Mouse (Mus musculus): ENCODE measurements around the gene Vsig1. TPM values are rescaled to one million over a fixed set of nuclear protein-coding genes. Genes with fewer than 3 reads are reported as not detected.

Gene Vsig1
- polyA plus RNA-seq, 1 experiment from 2014 or later, result not detected

GRCm38 (mm10) chrX:140984795-140985194 lies 77.4 kb downstream of the Vsig1 start:
- Histone ChIP-seq H3K4me3 (ENCODE audit: low read depth, low read length) (no peak overlapping the region), H3K9ac (ENCODE audit: low read length) (no peak overlapping the region), H3K36me3 (ENCODE audit: control insufficient read depth, insufficient read depth, low read length) (no peaks in the 10 kb centered on the region), H3K4me2 (ENCODE audit: low read depth) (no peak overlapping the region), H3K9me3 (ENCODE audit: control insufficient read depth, low read length) (no peaks in the 10 kb centered on the region), H3K27me3 (ENCODE audit: control insufficient read depth, insufficient read depth, low read length) (peaks cover 14% of the 10 kb centered on the region), H3K4me1 (ENCODE audit: control insufficient read depth, insufficient read depth, low read length) (no peaks in the 10 kb centered on the region), H3K27ac (ENCODE audit: low read depth, low read length) (no peak overlapping the region)
- ATAC-seq (ENCODE audit: insufficient read depth, low FRiP score, low TSS enrichment) (no peak), DNase-seq (ENCODE audit: low spot score) (no peak)
- 75% methylated on average over 6 of the region's 6 CpGs for WGBS

- 83% methylated on average over 2 of the region's 2 CpGs for WGBS
- ATAC-seq (ENCODE audit: insufficient read depth, low FRiP score, low TSS enrichment) (no peak), DNase-seq (ENCODE audit: low spot score) (no peak)
- H3K36me3 ChIP-seq (ENCODE audit: control insufficient read depth, insufficient read depth, low read length), result no peaks in the 10 kb centered on the region
- H3K4me3 ChIP-seq (ENCODE audit: low read depth, low read length), result no peak overlapping the region
- H3K27me3 ChIP-seq (ENCODE audit: control insufficient read depth, insufficient read depth, low read length), result peaks cover 12% of the 10 kb centered on the region
- H3K4me1 ChIP-seq (ENCODE audit: control insufficient read depth, insufficient read depth, low read length), result no peaks in the 10 kb centered on the region
- H3K9ac ChIP-seq (ENCODE audit: low read length), result no peak overlapping the region
- H3K9me3 ChIP-seq (ENCODE audit: control insufficient read depth, low read length), result no peaks in the 10 kb centered on the region
- no peak overlapping the region for H3K27ac ChIP-seq (ENCODE audit: low read depth, low read length)
- H3K4me2 ChIP-seq (ENCODE audit: low read depth), result no peak overlapping the region
Measured at GRCm38 (mm10) chrX:140985256-140985655, 77.8 kb downstream of the Vsig1 start.

Other genes starting within 250 kb of the Vsig1 start
- 3.8 and 6.6 TPM in 2 replicates for gene Mid2, start 243.0 kb upstream of the Vsig1 start, polyA plus RNA-seq (2014; fragmentation: Nextera tagmentation; extraction: Ambion mirVana)
- gene Tex13b, start 94.2 kb upstream of the Vsig1 start, polyA plus RNA-seq (2014; fragmentation: Nextera tagmentation; extraction: Ambion mirVana), result not detected in 2 replicates
- gene Psmd10, start 49.1 kb downstream of the Vsig1 start, polyA plus RNA-seq (2014; fragmentation: Nextera tagmentation; extraction: Ambion mirVana), result 54.2 and 55.5 TPM in 2 replicates
- gene Atg4a, start 49.3 kb downstream of the Vsig1 start, polyA plus RNA-seq (2014; fragmentation: Nextera tagmentation; extraction: Ambion mirVana), result 17.3 and 19.0 TPM in 2 replicates